Mouse (Mus musculus): Measurements from ENCODE around the gene Six5.

Six5 gene

GRCm38 (mm10) chr7:19075723-19076585, 18.4 kb upstream of the Six5 start, which contains the start of gene Dmwd:
TSS of gene Dmwd (plus strand) at chr7:19076227.
- DNase-seq (ENCODE audit: low spot score in 2 of 2), result peak; percentile 97 to 98

- DNase-seq (ENCODE audit: low spot score in 2 of 2), result no peak
Observed at GRCm38 (mm10) chr7:19076586-19076991, 17.8 kb upstream of the Six5 start.

- no peak for DNase-seq (ENCODE audit: low spot score in 2 of 2)
Observed at GRCm38 (mm10) chr7:19077761-19078160, 16.6 kb upstream of the Six5 start.

GRCm38 (mm10) chr7:19078732-19079131, 15.7 kb upstream of the Six5 start:
- DNase-seq (ENCODE audit: low spot score in 2 of 2), result no peak

- no peak for DNase-seq (ENCODE audit: low spot score in 2 of 2)
Observed at GRCm38 (mm10) chr7:19080451-19080950, 13.9 kb upstream of the Six5 start.

GRCm38 (mm10) chr7:19082171-19082570, 12.2 kb upstream of the Six5 start:
- no peak for DNase-seq (ENCODE audit: low spot score in 2 of 2)

- DNase-seq (ENCODE audit: low spot score in 2 of 2), result no peak
Observed at GRCm38 (mm10) chr7:19083096-19083495, 11.3 kb upstream of the Six5 start.

- DNase-seq (ENCODE audit: low spot score in 2 of 2), result no peak
Observed at GRCm38 (mm10) chr7:19083701-19084100, 10.7 kb upstream of the Six5 start, which contains the start of gene Dmpk. TSS of gene Dmpk (plus strand) at chr7:19083849.

- no peak for DNase-seq (ENCODE audit: low spot score in 2 of 2)
Observed at GRCm38 (mm10) chr7:19084277-19084771, 10.1 kb upstream of the Six5 start.

GRCm38 (mm10) chr7:19084921-19085473, 9.4 kb upstream of the Six5 start:
- no peak for DNase-seq (ENCODE audit: low spot score in 2 of 2)

GRCm38 (mm10) chr7:19085495-19085894, 8.9 kb upstream of the Six5 start:
- no peak for DNase-seq (ENCODE audit: low spot score in 2 of 2)

- DNase-seq (ENCODE audit: low spot score in 2 of 2), result no peak
Observed at GRCm38 (mm10) chr7:19086042-19086441, 8.4 kb upstream of the Six5 start.

GRCm38 (mm10) chr7:19086760-19087159, 7.6 kb upstream of the Six5 start:
- no peak for DNase-seq (ENCODE audit: low spot score in 2 of 2)

- DNase-seq (ENCODE audit: low spot score in 2 of 2), result no peak
Observed at GRCm38 (mm10) chr7:19088813-19089212, 5.6 kb upstream of the Six5 start.

GRCm38 (mm10) chr7:19091913-19092312, 2.5 kb upstream of the Six5 start:
- DNase-seq (ENCODE audit: low spot score in 2 of 2), result no peak

- no peak for DNase-seq (ENCODE audit: low spot score in 2 of 2)
Observed at GRCm38 (mm10) chr7:19092381-19093173, 1.8 kb upstream of the Six5 start.

- DNase-seq (ENCODE audit: low spot score in 2 of 2), result no peak
Observed at GRCm38 (mm10) chr7:19093174-19093521, 1.2 kb upstream of the Six5 start.

- DNase-seq (ENCODE audit: low spot score in 2 of 2), result peak; percentile 72 to 81
Observed at GRCm38 (mm10) chr7:19093537-19094385, 633 bp upstream of the Six5 start.

GRCm38 (mm10) chr7:19094826-19095750, 694 bp downstream of the Six5 start:
- DNase-seq (ENCODE audit: low spot score in 2 of 2), result no peak

GRCm38 (mm10) chr7:19095751-19096110, 1.3 kb downstream of the Six5 start:
- DNase-seq (ENCODE audit: low spot score in 2 of 2), result no peak
